Mouse (Mus musculus): ENCODE measurements around the gene Coro7.

- TF ChIP-seq POLR2A (IDR thresholded peaks at IDR 0.05; ENCODE audit: borderline replicate concordance, extremely low read depth, insufficient read depth, insufficient read length, poor library complexity, severe bottlenecking): no peak
- TF ChIP-seq CTCF (IDR thresholded peaks at IDR 0.05; ENCODE audit: borderline replicate concordance, extremely low read depth, insufficient read depth, insufficient read length): no peak
These were observed 34.5 kb upstream of the Coro7 start for GRCm38 (mm10) chr16:4713861-4714710.

All from brain, embryonic 14.5 days (tissue).